Mouse (Mus musculus) embryo, embryonic 10 days (tissue): Measurements from ENCODE around the gene Gmeb2.

Experiments used
- DNase-seq: peaks from one replicate; pipeline ENCODE4 v3.0.0-alpha.2; 2015; ENCODE audit warnings: low spot score

Gene Gmeb2

DNA sequence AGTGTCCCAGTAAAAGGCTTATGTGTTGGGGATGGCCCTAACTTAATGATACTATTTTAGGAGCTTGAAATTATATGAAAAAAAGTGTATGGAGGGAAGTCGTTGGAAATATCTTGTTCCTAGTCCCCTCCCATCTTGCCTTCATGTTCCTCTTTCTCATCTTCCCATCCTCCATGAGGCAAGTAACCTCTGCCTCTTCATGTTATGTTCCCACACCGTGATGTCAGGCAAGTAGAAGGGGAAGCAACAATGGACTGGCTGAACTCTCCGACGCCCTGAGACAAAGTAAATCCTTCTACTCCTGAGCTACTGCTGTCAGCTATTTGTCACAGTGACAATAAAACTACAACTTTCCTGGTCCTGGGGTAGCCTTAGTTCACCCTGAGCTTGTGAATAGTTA lies 13.2 kb downstream of the Gmeb2 start:
- no peak for DNase-seq

DNA sequence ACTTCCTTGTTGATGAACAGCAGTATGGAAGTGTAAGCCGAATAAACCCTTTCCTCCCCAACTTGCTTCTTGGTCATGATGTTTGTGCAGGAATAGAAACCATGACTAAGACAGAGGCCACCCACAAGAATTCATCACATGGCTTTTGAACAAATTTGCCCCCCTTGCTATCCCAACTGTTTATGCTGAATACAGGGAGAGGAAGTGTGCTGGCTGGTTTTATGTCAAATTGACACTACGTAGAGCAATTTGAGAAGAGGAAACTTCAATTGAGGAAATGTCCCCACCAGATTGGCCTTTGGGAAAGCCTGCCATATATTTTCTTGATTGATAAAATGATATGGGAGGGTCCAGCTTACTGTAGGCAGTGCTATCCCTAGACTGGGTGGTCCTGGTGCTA lies 14.0 kb downstream of the Gmeb2 start:
- no peak for DNase-seq

DNA sequence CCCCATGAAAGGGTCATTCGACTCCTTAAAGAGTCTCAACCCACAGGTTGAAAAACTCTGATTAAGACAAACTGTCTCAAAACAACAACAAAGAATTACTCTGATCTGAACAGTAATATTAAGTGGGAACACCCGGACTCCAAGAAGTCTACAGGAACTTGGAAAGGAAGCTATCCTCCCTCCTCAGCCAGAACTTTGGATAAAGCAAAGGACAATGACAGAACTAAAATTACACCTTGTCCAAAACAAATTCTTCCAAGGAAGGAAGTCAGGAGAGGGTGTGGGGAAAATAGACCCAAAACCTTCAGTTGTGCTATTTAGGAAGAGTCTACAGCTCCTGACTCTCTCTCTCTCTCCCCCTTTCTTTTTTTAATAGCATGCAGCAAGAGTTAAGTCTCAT lies 15.7 kb downstream of the Gmeb2 start:
- no peak for DNase-seq

DNA sequence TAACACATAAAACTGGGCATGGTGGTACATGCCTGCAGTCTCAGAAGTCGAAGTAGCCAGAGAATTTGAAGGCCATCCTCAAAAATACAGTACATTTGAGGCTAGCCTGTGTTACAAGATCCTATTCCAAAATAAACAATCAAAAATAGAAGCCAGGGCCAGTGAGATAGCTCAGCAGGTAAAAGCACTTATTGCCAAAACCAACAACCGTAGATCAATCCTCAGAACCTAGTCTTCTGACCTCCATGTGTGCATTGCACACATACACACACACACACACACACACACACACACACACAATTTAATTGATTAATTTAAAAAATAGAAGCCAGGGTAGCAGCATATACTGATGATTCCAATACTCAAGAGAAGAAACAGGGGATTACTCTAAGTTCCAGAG lies 21.0 kb downstream of the Gmeb2 start:
- DNase-seq = no peak

DNA sequence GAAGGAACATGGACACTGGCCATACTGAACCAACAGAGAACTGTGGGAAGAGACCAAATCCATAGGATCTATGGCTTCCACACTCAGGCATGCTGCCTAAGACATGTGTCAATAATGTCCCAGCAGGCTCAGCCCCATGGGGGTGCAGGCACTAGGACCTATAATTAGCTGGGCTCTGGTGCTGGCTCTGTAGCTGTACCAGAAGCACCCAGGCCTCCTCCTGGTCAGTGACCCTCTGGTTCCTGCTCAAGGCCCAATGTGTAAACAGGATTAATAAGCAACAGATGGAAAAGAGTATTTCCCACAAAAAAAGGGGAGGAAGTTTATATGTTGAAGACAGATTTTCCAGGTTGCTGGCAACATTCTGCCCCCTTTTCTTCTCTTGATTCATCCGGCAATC lies 34.6 kb downstream of the Gmeb2 start:
- no peak for DNase-seq

DNA sequence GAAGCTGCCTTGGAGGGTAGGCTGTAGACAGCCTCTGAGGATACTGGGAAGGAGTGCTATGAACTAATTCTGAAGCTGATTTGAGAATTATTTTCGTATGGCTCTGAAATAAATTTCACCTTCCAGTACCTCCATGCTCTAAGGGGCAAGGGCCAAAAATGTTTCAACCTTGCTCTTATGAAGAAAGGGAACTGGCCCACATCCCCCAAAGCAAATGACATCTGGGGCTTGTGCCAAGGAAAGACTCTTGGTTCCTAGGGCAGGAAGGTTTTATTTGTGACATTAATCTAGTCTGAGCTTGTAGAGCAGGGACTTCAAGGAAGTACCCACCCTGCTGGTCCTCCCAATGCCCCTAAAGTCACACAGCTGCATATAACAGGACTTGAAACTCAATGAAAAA lies 36.0 kb downstream of the Gmeb2 start:
- DNase-seq = no peak

DNA sequence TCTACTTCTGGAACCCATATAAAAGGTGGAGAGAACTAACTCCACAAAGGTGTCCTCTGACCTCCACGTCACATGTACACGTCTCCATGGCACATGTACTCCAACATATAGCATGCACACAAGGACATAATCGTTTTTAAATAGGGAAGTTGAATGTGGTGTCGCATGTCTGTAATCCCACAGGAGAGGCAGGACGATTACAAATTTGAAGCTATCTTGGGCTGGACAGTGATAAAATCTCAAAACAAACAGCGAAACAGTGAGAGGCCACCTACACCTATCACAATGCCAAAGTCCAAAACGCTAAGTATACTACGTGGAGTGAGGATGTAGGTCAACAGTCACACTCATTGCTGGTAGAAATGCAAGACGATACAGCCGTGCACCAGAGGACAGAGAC lies 38.6 kb downstream of the Gmeb2 start:
- no peak for DNase-seq

DNA sequence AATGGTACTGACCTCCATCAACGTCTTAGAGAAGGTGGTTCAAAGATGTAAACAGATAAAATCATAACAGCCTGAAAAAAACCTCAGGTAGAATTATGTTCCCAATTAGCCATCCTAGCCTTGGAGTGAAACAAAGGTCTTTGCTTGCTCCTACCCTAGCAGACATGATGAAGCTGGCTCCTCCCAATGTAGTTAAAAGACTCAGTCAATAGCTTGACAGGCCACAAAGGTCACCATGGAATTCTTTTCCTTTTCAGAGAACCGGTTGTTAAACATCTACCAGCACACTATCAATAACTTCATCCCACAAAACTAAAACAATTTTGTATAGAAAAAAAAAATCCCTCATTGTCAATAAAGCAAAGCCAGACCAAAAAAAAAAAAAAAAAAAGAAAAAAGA lies 42.8 kb downstream of the Gmeb2 start:
- DNase-seq = no peak

DNA sequence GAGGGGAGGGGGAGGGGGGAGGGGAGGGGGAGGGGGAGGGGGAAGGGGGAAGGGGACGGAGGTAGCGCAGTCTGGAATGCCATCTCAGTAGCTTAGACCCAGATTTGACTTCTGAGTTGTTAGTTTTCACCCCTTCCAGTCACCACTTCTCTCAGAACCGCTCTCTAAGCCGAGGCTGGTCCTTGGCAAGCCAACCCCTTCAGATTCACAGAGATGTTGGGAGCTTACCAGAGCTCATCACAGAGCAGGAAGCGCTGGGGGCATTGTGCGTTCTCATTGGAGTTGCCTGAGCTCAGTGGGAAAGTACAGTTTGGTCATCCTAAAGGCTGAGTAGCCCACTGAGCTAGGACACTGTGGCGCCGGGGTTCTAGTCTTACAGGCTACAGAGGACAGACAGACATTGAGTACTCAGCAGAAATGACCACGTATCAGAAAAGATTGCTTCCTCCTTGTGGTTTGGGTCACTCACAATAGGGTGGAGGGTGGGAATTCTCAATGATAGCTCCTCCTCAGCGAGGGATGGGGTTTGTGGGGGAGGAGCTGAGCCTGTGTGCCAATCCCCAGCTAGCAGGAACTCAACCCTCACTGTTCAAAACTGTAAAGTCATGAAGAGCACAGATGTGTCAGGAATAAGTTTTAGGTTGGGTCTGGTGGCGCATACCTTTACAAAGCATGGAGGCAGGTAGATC lies 44.0 kb downstream of the Gmeb2 start:
- no peak for DNase-seq

DNA sequence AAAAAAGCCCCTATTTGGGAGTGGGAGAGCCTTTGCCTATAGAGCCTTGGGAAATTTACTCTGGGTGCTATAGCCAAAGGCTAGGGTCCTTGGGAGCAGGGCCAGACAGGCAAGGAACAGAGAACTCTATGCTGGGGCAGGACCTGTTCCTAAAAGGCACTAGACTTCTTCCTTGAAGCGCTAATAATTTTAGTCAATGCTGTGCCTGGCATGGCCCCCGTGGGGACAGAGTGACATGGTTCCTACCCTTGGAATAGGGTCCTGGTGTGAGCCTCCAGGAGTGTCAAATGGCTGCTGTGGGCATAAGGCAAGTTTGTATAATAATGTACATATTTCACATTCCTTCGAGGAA lies 45.5 kb downstream of the Gmeb2 start:
- DNase-seq = no peak

DNA sequence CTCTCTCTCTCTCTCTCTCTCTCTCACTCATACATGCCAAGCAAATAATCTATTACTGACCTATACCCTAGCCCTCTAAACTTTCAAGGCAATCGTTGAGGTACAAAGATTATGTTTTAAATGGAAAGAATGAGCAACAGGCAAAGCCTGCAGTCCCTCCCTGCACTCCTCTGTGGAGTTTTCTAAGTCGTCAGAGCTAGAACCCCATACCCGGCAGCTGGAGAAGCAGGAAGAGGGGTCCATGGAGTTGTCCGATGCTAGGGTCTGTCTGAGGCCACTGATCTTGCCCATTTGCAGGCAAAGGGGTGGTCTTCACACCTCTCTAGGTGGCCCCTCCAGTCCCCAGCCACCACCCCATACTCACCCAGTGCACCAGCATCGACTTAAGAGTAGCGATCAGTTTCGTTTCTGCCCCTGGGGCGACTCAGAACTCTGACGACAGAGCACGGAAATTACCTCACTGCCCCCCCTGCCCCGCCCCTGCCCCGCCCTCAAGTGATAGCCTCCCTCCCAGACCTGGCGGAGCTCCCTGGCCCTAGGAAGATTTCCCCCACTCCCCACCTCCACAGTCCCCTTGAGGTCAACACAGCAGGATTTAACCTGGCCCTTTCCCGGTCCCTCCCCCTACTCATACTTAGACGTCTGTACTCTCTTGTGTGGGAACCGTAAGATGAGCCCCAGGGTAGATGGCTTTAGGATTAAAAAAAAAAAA lies 46.1 kb downstream of the Gmeb2 start, which contains the start of gene Helz2:
Gene Helz2 (minus strand): TSS at position 426 of the 712 bp plus-strand sequence.
- DNase-seq = no peak

DNA sequence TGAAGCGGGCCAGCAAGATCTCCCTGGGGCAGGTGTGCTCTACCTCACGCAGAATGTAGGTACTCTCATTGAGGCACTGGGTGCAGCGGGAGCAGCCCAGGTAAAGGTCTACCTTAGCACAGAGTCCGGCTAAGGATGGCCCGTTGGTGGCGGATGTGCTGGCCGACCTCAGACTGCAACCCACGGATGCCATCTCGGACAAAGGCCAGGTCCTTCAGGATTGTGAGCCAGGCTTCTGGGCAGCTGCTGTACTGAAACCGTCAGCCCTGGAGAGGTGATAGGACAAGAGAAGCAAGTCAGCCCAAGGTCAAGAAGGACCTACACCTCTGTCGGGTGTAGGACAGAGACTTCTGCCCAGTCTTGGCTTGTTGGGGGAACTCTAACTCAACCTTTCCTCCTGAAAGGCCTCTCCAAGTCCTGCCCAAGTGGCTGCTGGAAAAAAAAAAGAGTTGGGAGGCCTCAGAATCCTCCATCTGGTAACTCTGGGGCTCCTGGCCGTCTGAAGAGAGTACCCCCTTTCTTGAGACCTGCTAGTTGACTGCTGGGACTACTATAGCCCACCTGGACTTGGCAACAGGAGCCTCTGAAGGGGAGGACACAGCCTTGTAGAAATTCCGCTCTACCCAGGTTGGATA lies 46.9 kb downstream of the Gmeb2 start:
- no peak for DNase-seq

DNA sequence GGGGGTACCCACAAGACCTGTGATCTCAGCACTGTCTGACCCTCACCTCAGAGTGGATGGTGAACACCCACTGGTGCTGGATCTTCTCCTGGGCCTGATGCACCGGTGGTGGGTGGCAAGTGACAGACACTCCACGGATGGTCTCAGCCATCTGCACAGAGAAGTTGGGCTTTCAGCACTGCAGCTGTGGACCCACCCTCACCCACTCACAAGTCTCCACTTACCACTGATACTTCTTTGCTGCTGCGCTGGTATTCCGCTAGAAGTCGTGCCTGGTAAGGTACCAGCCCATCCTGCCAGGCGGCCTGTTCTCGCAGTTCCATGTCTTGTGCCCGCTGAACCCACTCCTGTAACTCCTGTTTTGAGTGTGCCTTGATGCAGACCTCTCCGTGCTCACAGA lies 48.6 kb downstream of the Gmeb2 start:
- DNase-seq = no peak

DNA sequence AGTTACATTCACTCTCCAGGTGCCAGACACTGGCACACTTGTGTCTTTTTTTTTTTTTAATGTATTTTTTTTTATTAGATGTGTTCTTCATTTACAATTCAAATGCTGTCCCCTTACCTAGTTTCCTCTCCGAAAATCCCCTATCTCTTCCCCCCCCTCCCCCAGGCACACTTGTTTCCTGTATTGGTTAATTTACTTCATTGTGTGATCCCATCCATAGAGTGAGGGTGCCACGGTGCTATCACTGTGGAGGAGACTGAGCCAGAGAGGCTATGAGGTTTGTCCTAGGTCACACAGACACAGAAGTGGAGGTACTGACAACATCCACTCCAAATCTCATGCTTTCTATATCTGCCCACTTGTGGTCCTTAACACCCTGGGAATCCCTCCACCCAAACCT lies 49.0 kb downstream of the Gmeb2 start:
- DNase-seq = no peak

DNA sequence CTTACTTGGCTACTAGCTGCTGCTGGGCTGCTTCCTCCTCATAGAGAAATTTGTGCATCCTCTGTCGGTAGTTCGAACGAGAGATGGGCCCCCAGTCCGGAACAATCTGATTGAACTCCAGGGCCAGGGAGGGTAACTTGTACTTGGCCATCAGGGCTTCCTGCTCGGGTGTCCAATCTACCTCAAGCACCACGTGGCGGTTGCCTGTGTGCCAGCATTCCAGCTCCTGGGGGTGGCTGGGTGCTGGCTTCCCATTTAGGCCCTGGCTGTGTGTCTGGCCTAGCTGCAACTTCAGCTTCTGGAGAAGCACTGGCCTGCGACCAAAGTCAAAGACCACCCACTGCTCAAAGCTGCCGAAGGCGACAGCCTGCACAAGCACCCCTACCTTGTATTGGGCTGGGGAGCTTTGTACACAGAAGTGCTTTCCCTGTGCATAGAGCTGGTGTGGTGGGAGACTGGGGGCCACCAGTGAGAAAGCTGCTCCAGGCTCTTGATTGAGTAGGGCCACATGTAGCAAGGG lies 49.7 kb downstream of the Gmeb2 start:
- DNase-seq = no peak

DNA sequence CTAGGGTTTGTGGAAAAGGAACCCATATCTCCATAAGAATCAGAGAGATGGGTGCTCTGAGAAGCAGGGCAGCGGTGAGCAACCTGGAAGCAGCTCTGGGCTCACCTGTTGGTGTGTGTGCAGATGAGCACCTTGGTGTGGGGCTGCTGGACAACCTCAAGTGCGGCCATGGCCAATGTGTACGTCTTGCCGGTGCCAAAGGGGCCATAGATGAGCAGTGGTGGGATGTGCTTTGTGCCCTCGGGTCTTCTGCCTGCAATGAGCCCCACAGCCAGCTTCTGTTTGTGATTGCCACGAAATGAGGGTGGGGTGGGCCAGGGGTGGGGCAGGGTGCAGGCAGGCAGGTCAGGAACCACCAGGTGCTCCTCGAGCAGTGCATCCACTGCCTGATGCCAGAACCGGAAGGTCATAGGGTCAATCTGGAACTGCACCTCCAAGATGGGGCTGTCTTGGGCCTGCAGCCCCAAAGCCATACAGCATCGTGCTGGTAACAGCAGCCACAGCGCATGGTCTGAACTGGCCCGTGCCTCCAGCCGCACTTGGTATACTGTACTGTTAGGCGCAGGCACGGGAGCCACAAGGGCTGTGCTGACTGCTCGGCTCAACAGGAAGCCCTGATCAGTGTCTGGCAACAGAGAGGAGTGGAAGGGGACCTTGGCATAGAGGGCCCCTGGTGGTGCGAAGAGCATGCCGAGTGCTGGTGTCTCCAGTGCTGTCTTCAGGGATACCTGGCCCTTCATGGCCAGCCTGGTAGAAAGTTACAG lies 50.4 kb downstream of the Gmeb2 start:
- DNase-seq = no peak

DNA sequence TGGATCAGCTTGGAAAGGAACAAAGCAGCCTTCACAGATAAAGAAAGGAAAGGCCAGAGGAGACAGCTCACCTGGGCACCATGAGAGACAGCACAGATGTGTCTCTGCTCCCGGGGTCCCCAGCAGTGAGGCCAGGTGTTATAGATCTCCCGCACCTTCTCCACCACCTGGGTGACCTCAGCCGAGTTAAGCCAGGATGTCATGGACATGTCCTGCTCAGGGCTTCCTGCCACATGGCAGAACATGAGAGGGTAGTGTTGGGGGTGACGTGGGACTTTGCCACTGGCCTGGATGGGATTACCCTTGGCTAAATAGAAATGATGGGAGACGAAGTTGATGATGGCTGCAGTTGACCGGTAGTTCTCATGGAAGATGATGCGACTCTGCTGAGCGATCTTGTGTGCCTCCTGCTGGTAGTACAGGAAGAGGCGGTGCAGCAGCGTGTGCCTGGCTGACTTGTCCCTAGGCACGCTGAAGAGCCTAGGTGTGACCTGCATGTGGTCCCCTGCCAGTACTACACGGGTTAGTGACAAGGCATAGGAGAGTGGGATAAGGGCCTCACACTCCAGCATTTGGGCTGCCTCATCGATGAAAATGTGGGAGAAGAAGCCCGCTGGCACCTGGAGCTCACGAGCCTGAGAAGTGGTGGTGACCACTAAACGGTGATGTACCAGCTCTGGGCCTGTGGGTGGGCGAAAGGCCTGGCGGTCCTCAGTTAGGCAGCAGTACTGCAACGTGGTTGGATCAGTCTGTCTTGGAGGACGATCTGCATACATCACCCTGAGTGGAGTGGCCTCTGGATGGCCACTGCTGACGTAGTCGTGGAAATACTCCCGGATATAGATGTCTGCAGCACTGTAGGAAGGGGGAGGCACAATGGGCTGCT lies 51.9 kb downstream of the Gmeb2 start:
- no peak for DNase-seq

DNA sequence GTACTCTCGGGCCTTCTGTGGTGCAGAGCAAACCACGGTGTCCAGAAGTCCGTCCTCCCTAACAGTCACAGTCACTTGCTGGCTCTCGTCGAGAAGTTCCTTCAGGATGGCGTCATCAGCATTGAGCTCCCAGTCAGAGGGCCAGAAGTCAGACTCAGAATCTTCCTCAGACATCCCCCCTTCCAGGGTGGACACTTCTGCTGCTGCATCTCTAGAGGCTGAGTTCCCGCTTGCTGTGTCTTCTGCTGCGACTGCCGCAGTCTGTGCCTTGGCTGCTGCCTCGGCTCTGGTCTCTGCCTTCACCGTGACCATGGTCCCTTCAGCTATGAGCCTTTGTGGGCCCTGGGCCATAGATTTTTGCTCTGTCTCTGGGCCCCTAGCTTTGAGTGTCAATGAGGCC lies 53.2 kb downstream of the Gmeb2 start:
- DNase-seq = no peak

DNA sequence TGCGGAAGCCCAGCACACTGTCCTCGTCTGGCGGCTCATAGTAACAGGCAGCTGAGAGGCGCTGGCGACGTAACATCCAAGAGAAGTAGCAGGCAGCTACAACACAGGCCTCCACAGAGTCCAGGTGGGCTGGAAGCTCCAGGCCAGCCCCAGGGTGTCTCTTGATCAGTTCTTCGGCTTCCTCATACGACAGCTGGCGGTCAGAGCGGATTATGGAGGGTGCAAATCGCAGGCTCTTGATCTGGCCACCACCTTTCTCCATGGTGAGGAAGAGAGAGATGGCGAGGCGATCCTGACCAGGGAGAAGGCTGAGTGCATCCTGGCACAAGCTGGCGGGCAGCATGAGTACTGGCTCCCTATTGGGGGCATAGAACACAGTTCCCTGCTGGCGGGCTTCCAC lies 54.4 kb downstream of the Gmeb2 start:
- DNase-seq = no peak

DNA sequence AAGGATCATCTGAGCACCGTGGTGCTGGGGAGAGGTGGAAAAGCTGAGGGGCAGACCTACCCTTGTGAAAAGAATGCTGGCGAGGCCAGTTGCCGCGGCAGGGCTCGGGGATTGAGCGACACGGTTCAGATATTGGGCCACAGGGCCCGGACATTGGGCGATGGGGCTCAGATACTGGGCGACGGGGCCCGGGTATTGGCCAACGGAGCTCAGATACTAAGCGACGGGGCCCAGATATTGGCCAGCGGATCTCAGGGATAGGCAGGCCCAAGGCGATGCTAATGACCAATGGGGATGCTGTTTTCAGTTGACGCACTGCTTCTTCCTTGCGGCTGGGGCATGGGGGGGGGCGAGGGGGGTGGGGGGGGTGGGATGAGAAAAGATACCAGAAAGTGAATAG lies 56.7 kb downstream of the Gmeb2 start:
- no peak for DNase-seq

DNA sequence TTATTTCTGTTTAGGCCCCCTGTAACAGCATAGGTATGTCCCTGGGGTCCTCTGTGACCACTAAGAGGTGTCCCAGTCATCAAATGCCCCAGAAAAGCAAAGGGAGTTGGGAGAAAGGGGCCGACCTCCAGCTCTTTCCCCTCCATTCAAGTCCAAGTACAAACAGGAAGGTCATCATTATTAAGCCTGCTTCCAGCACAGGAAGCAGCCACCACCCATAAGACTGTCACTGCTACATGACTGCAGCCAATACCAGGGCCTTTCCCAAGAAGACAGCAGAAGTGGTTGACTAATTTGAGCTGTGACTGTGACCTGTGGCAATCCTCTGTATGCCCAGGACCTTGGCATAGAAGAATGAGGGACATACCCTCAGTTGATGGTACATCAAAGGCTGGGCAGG lies 59.5 kb downstream of the Gmeb2 start:
- no peak for DNase-seq

DNA sequence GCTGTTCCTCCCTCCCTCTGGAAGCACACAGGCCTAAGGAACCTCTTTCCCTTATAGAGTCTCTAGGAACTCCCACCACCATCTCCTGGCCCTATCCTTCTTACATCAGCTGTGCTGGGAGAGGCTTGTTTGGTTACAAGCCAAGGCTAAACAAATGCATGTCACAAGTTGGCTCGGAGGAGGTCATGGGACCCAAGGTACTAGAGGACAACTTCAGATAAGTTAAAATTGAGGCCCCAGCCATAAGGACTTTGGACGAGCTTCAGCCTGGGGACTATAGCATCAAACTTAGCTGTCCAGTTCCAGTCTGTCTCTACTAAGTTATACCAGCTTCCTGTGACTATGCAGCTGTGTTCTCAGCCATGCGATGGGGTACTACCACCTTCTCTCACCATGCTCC lies 60.7 kb downstream of the Gmeb2 start:
- no peak for DNase-seq
